Mouse (Mus musculus): ENCODE measurements around the gene Fubp3. TPM values are rescaled to one million over a fixed set of nuclear protein-coding genes. Genes with fewer than 3 reads are reported as not detected.

The Fubp3 gene
- total and polyA plus RNA-seq, 2 experiments from 2014 or later = 19.3 to 28.4 TPM

GRCm38 (mm10) chr2:31656374-31656773 is 83.9 kb downstream of the Fubp3 start:
- DNase-seq (ENCODE audit: low spot score) = no peak
- peaks cover 59% of the 10 kb centered on the region for H3K27me3 ChIP-seq (ENCODE audit: control insufficient read depth, insufficient read depth, low read length)

GRCm38 (mm10) chr2:31662939-31663803 is 90.7 kb downstream of the Fubp3 start:
- Histone ChIP-seq H3K4me1 (ENCODE audit: control insufficient read depth, insufficient read depth) (no peaks in the 10 kb centered on the region), H3K9ac (replicated peaks; ENCODE audit: low read depth, low read length) (no peak overlapping the region), H3K36me3 (replicated peaks; ENCODE audit: control insufficient read depth, insufficient read depth, low read length) (no peaks in the 10 kb centered on the region), H3K4me3 (ENCODE audit: low read depth, low read length) (no peak overlapping the region), H3K4me2 (ENCODE audit: low read depth, low read length) (no peak overlapping the region), H3K27ac (ENCODE audit: low read depth) (no peak overlapping the region), H3K9me3 (replicated peaks; ENCODE audit: control insufficient read depth, low read length) (no peaks in the 10 kb centered on the region), H3K27me3 (ENCODE audit: control insufficient read depth, insufficient read depth, low read length) (peaks cover 9% of the 10 kb centered on the region; the same call in 1 of the 2 replicates)
- no peak for TF ChIP-seq CTCF (IDR thresholded peaks at IDR 0.05; ENCODE audit: low read depth)
- TF ChIP-seq EP300 (IDR thresholded peaks at IDR 0.05; ENCODE audit: low read depth) = no peak
- ATAC-seq (ENCODE audit: insufficient read depth, low read depth) (no peak), DNase-seq (ENCODE audit: low spot score) (no peak)
- WGBS = 58% methylated on average over 8 of the region's 8 CpGs

More at GRCm38 (mm10) chr2:31656374-31656773, 83.9 kb downstream of the Fubp3 start:
- H3K27ac ChIP-seq (ENCODE audit: low read depth) = no peak overlapping the region
- no peaks in the 10 kb centered on the region for H3K36me3 ChIP-seq (replicated peaks; ENCODE audit: control insufficient read depth, insufficient read depth, low read length)
- no peak overlapping the region for H3K4me2 ChIP-seq (ENCODE audit: low read depth, low read length)
- no peak for ATAC-seq (ENCODE audit: insufficient read depth, low read depth)
- no peaks in the 10 kb centered on the region for H3K9me3 ChIP-seq (replicated peaks; ENCODE audit: control insufficient read depth, low read length)
- H3K9ac ChIP-seq (replicated peaks; ENCODE audit: low read depth, low read length) = no peak overlapping the region
- H3K4me3 ChIP-seq (ENCODE audit: low read depth, low read length) = no peak overlapping the region
- H3K4me1 ChIP-seq (ENCODE audit: control insufficient read depth, insufficient read depth) = peaks cover 3% of the 10 kb centered on the region; the same call in 1 of the 2 replicates
- TF ChIP-seq EP300 (IDR thresholded peaks at IDR 0.05; ENCODE audit: low read depth) = no peak
- TF ChIP-seq CTCF (IDR thresholded peaks at IDR 0.05; ENCODE audit: low read depth) = no peak
- WGBS = 82% methylated on average over 7 of the region's 7 CpGs

GRCm38 (mm10) chr2:31663804-31664180 is 91.3 kb downstream of the Fubp3 start:
- Histone ChIP-seq H3K9me3 (replicated peaks; ENCODE audit: control insufficient read depth, low read length) (no peaks in the 10 kb centered on the region), H3K4me3 (ENCODE audit: low read depth, low read length) (no peak overlapping the region), H3K4me2 (ENCODE audit: low read depth, low read length) (no peak overlapping the region), H3K27me3 (ENCODE audit: control insufficient read depth, insufficient read depth, low read length) (peaks cover 9% of the 10 kb centered on the region; the same call in 1 of the 2 replicates), H3K36me3 (replicated peaks; ENCODE audit: control insufficient read depth, insufficient read depth, low read length) (no peaks in the 10 kb centered on the region), H3K27ac (ENCODE audit: low read depth) (no peak overlapping the region), H3K9ac (replicated peaks; ENCODE audit: low read depth, low read length) (no peak overlapping the region), H3K4me1 (ENCODE audit: control insufficient read depth, insufficient read depth) (no peaks in the 10 kb centered on the region)
- TF ChIP-seq EP300 (IDR thresholded peaks at IDR 0.05; ENCODE audit: low read depth) (no peak), CTCF (IDR thresholded peaks at IDR 0.05; ENCODE audit: low read depth) (no peak)
- ATAC-seq (ENCODE audit: insufficient read depth, low read depth) = no peak
- 91% methylated on average over 1 of the region's 1 CpGs for WGBS
- DNase-seq (ENCODE audit: low spot score) = no peak

Small RNAs within 50 kb of the gene (microRNA-seq; reads per million reads assigned to microRNA genes)
- 0.71 reads per million for gene Mir6998

Other genes with a start within 250 kb of the Fubp3 start
- gene Ass1, start 102.4 kb upstream of the Fubp3 start, total RNA-seq (2014; rRNA removed; ENCODE audit: low replicate concordance) = 8.2 and 16.8 TPM in 2 replicates
- 4.3 and 4.9 TPM in 2 replicates for gene Ass1, start 102.4 kb upstream of the Fubp3 start, polyA plus RNA-seq (2015; fragmentation: Nextera tagmentation; extraction: Ambion mirVana)
- not detected in 2 replicates for gene Prdm12, start 67.4 kb downstream of the Fubp3 start, total RNA-seq (2014; rRNA removed; ENCODE audit: low replicate concordance)
- not detected in 2 replicates for gene Prdm12, start 67.4 kb downstream of the Fubp3 start, polyA plus RNA-seq (2015; fragmentation: Nextera tagmentation; extraction: Ambion mirVana)
- 22.0 and 39.8 TPM in 2 replicates for gene Exosc2, start 98.1 kb downstream of the Fubp3 start, total RNA-seq (2014; rRNA removed; ENCODE audit: low replicate concordance)
- gene Exosc2, start 98.1 kb downstream of the Fubp3 start, polyA plus RNA-seq (2015; fragmentation: Nextera tagmentation; extraction: Ambion mirVana) = 17.9 and 19.9 TPM in 2 replicates
- 69.3 and 83.2 TPM in 2 replicates for gene Abl1, start 115.7 kb downstream of the Fubp3 start, total RNA-seq (2014; rRNA removed; ENCODE audit: low replicate concordance)
- gene Abl1, start 115.7 kb downstream of the Fubp3 start, polyA plus RNA-seq (2015; fragmentation: Nextera tagmentation; extraction: Ambion mirVana) = 12.7 and 14.5 TPM in 2 replicates
- not detected in 2 replicates for gene Qrfp, start 237.9 kb downstream of the Fubp3 start, total RNA-seq (2014; rRNA removed; ENCODE audit: low replicate concordance)
- 0.04 TPM in 1 of 2 replicates, not detected in the other for gene Qrfp, start 237.9 kb downstream of the Fubp3 start, polyA plus RNA-seq (2015; fragmentation: Nextera tagmentation; extraction: Ambion mirVana)